Mouse (Mus musculus) embryo, embryonic 11.5 days (tissue): ENCODE results near the gene Washc2.

Source experiments
- DNase-seq: peaks from one replicate; pipeline ENCODE4 v3.0.0-alpha.2; 2012; ENCODE audit warnings: low read depth, low spot score

The Washc2 gene

GRCm38 (mm10) chr6:116262824-116263223 lies 55.0 kb downstream of the Washc2 start:
- no peak for DNase-seq

DNA sequence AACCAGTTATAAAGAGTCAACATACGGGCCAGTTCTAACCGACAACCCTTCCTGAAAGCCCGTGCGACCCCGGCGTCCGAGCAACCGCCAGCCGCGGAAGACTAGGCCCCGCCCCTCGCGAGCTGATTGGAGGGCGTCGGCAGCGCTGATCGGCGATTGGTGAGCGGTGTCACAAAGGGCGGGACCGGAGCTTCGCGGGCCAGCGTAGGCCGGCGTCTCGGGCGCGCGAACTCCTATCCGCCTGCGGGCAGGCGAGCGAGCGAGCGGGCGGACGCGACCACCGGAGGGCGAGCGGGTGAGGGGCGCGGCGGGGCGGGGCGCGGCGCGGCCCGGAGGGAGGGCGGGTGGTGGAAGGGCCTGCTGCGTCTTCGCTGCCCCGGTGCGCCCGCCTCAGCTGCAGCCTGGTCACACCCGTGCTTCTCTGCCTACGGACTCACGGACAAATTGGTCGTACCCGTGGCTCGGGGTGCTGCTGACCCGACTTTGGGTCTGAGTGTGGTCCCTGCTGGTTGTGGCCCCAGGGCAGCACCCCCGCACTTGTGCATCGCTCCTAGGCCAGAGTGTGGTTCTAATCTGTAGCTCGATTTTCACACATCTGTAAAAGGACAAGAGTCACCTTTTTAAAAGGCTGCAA lies 56.3 kb downstream of the Washc2 start, which contains the start of gene Zfand4:
Gene Zfand4, plus strand, starts transcription at position 205 of the 634 bp plus-strand sequence.
- peak; percentile 87 for DNase-seq

GRCm38 (mm10) chr6:116264836-116265235 lies 57.0 kb downstream of the Washc2 start:
- DNase-seq: no peak

DNA sequence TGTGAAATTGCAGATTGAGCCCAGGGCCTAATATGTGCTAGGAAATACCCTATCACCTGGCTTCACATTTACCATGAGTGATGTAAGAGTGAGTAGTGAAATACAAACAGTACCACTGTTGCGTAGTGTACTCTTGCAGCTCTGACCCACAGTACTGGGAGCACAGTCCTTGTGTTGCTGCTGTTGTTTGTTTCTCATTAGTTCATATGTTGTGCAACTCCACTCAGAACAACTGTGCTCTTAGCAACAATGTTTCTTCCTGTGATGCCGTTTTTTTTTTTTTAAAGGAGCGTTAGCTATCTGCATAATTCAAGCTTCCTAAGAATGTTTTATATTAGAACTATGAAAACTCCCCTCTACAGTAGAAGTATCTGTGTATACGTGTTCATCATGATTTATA lies 57.8 kb downstream of the Washc2 start:
- no peak for DNase-seq

GRCm38 (mm10) chr6:116266273-116267109 lies 58.7 kb downstream of the Washc2 start:
- peak; percentile 38 for DNase-seq

DNA sequence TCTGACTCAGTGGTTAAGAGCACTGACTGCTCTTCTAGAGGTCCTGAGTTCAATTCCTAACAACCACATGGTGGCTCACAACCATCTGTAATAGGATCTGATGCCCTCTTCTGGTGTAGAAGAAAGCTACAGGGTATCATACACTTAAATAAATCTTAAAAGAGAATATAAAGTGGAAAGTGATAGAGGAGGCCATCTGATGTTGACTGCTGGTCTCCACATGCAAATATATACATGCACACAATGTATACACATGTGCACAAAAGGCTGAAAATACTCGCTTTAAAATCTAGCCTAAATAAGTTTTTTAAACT lies 59.2 kb downstream of the Washc2 start:
- no peak for DNase-seq

DNA sequence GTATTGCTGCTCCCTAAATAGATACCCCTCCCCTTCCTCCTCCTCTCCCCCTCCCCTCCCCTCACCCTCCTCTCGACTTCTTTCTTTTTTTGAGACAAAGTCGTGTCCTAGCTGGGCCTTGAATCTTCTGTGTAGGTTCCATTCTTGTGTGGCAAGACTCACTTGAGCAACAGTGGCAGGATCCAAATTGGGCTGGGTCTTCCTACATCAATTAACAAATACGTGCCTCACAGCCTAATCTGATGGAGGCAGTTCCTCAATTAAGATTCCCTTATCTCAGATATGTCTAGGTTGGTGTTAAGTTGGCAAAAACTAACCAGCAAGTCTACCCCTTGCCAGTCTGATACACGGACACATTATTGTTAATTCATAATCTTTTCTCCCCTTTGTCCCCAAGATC lies 67.9 kb downstream of the Washc2 start:
- no peak for DNase-seq

DNA sequence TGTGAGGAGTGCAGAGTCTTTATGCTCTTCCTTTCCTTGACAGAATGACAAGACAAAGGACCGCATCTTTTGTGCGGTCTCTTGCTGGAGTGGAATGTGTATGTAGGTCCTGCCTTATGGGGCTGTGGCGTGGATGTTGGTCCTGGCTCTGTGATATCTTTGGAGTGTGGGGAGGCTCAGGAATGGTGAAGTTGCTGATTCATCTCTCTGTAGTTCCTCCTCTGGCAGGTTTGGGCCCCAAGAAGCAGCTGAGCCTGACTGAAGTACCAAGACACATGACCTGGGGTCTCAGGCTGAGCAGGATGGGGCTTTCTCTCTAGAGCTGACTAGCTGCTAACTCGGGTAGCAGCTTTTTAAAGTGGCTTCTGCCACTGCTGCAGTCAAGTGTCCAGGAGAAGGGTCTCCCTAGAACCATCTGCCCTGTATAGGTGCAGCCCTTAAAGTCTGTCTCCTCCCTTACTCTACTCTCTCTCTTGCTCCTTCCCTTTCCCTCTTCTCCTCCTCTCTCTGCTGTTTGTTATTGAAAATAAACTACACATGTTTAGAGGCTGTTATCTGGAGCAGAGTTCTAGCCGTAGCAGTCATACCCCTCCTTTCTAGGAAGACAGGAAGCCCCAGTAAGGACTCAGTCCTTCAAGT lies 71.0 kb downstream of the Washc2 start:
- no peak for DNase-seq

GRCm38 (mm10) chr6:116281014-116281413 lies 73.2 kb downstream of the Washc2 start:
- DNase-seq: no peak

DNA sequence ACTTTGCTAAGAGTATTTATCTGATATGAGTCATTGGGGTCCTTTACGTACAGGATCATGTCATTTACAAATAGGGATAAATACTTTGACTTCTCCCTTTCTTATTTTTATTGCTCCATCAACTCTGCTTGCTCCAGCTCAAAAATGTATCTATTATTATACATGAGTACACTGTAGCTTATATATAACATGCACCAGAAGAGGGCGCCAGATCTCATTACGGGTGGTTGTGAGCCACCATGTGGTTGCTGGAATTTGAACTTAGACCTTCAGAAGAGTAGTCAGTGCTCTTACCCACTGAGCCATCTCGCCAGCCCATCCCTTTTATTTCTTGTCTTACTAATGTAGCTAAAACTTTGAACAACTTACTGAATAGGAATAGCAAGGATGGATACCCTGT lies 74.7 kb downstream of the Washc2 start:
- no peak for DNase-seq

DNA sequence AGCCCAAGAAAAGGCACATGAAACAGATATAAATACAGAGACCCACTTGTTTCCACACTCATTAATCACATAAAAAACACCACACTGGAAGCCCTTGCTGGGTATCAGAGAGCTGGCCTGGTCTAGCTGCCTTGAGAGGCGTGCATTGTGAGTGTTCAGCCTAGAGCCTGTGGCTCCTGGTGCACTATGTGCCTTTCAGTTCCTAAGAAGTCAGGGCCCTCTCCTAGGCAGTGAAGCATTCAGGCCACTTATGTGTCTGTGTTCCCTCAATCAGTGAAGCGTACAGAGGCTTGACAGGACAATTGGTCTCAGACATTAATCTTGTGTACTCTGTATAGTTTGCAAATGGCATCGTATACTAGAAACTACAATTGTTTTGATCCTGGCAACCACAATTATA lies 75.4 kb downstream of the Washc2 start:
- no peak for DNase-seq

DNA sequence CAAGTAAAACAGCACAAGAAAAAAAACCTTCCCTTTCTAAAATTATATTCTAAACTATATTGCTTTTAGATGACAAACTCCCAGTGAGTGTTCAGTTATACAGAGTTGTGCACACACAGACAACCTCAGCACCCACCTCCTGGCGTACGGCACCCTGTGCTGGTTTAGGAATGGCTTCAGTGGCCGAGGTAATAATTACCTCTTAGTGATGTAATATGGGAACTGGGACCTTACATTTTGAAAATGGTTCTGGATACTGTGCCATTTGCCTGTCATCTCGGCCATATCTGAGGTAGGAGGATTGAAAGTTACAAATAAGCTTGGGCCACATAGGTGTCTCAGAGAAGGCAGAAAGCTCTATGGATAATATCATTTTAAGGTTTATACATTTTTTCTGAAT lies 78.5 kb downstream of the Washc2 start:
- DNase-seq: no peak

DNA sequence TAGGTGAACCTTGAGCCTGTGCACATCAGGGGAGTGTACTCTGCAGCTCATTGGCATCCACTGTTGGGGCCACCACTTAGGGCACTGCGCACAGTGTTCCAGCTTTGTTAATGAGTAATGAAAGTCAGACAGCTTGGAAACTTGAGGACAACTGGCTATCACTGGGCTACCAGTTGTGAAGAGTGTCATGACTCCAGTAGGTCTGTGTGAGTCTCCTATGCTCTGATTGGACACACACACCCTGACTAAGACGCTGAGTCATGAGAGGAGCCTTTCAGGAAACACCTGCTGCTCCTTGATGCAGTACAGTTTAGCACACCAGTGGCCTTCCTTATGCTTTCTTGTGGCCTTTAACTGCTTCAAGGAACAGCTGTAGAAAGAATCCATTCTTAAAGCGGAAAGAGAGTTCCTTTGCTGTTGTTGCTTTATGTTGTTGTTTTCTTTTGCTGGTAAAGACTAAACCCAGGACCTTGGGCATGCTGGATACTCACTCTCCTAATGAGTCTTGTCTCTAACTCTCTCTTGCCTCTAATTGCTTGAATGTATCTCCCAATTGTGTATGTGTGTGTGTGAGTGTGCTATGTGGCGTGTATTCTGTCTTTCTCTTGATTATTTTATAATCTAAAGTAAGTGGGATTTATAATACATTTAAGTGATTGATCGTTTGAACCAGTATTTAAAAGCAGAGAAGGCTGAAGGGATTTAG lies 79.2 kb downstream of the Washc2 start:
- DNase-seq: no peak

GRCm38 (mm10) chr6:116311411-116311810 lies 103.6 kb downstream of the Washc2 start:
- no peak for DNase-seq
